Mouse (Mus musculus): ENCODE data around the gene Mospd3. TPM values are rescaled to one million over a fixed set of nuclear protein-coding genes. Genes with fewer than 3 reads are reported as not detected.

Gene Mospd3
- 10 to 100 TPM; 46.1 to 51.8 TPM for total RNA-seq (2021)
- long read RNA-seq, transcript Mospd3-202 (5 exons, 1,318 nt), result major isoform, 29 of 34 reads
- long read RNA-seq, partial matches to known transcripts, result 1 of 34 reads
- long read RNA-seq, other reads (novel, unspliced or antisense), result 1 of 34 reads

DNA sequence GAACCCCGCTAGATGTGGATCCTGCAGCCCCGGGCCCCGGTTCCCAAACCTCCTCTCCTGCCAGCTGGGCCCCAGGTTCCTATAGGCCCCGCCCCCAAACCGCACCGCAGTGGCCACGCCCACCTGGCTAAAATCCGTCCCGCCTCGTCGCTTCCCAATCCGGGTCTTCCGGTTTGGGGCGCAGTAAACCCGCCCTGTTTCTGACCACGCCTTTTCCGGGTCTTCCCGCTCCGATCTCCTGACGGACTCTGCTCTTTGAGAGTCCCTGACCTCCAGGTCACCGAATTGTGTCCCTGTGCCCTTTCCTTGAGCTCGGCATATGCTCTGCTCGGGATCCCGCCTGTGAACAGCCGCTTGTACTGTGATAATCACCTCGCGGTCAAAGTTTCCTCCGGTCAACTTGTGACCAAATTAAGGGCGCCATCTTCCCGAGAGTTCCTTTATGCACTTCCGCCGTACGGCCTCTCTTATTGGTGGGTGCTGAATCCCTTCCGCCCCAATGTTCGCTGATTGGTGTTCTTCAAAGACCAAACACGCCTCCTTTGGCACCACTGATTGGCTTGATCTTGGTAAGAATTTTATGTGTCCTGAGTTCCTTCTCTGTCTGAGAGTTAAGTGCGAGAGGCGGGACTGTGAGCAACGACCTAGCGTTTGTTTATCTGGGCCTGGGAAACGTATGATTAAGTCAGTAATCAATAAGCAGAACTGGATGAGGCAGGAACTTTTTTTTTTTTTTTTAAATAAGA is at the start of gene Mospd3:
TSS of gene Mospd3 (minus strand) at position 440 of the 746 bp plus-strand sequence.
- peak; percentile 95 to 96 for DNase-seq (ENCODE audit: low spot score in 2 of 2)

- DNase-seq (ENCODE audit: low spot score in 2 of 2), result no peak
These were observed 49.1 kb upstream of the Mospd3 start for GRCm38 (mm10) chr5:137649669-137650571.

DNA sequence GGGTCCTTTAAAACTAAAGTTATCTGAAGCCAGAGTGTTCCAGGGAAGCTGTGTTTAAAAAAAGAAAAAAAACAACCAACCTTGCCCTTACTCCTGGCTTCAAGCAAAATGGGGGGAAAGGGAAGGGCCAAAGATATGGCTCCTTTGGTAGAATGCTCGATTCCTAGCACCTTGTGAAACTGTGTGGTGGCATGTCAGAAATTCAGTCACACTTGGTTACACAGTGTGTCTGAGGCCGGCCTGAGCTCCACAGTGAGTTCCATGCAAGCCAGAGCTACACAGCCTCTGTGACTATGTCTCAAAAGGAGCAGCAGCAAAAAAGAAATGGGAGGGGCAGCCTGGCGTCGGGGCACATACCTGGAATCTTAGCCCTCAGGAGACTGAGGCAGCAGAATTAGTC is 48.4 kb upstream of the Mospd3 start:
- DNase-seq (ENCODE audit: low spot score in 2 of 2), result no peak

GRCm38 (mm10) chr5:137647827-137648601 is 47.2 kb upstream of the Mospd3 start:
- DNase-seq (ENCODE audit: low spot score in 2 of 2), result no peak

DNA sequence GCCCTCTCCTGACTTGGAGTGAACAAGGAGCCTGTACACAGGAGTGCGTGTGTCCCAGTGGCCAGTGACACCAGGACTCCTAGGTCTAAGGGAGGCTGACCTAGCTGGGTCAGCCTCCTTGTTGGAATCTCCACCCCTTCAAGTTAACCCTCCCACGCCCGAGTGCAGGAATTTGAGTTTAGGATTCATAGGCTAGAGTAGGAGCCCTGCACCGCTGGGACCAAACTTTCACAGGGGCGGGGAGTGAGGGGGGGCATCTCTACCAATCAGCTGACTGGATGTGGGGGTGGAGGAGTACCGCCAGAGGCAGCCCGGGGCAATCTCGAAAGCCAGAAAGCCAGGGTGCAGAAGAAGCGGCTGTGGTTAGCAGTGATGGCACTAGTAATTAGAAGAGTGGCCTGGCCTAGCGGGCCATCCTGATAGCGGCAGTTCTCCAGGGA is 44.8 kb upstream of the Mospd3 start, which contains the start of gene Irs3:
TSS of gene Irs3 (minus strand) at position 63 of the 440 bp plus-strand sequence.
- DNase-seq (ENCODE audit: low spot score in 2 of 2), result no peak

GRCm38 (mm10) chr5:137645091-137645651 is 44.3 kb upstream of the Mospd3 start:
- no peak for DNase-seq (ENCODE audit: low spot score in 2 of 2)

- DNase-seq (ENCODE audit: low spot score in 2 of 2), result no peak
These were observed 43.6 kb upstream of the Mospd3 start for GRCm38 (mm10) chr5:137644484-137644883.

DNA sequence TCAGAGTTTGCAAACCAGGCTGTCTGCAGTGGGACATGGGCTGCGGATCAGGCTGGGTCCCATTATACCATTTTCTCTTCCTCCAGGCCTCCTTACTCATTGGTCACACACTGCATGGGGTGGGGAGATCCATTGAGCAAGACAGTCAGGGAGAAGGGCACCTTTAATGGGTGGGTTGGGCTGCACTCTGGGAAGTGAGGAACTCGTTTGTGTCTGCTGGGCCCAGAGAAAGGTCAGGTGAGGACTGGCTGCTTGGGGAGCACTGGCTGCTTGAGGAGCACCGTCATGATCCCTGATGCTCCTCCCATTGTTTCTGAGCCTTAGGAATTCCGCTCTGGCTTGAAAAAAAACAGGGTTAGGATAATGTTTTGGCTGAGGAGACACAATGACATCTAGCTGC is 42.0 kb upstream of the Mospd3 start:
- no peak for DNase-seq (ENCODE audit: low spot score in 2 of 2)

DNA sequence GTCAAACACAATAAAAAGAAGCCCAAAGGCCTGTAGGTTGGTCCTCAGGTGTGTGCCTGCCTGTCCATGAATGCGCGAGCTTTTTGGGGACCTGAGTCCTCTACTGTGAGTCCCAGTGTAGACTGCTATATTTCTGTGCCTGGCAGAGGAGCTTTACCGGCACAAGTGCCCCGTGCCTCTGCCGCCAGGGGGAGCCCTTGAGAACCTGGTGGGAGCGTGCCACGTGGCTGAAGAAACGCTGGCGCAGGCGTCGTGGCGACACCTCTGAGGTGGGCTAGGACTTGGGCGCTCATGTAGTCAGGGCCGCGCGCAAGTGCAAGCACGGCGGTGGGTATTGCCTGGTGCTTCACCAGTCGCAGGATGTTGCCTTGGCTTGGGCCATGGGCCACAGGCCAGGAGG is 40.2 kb upstream of the Mospd3 start, which contains the start of gene Sap25:
TSS of gene Sap25 (plus strand) at position 281 of the 400 bp plus-strand sequence.
- DNase-seq (ENCODE audit: low spot score in 2 of 2), result no peak

DNA sequence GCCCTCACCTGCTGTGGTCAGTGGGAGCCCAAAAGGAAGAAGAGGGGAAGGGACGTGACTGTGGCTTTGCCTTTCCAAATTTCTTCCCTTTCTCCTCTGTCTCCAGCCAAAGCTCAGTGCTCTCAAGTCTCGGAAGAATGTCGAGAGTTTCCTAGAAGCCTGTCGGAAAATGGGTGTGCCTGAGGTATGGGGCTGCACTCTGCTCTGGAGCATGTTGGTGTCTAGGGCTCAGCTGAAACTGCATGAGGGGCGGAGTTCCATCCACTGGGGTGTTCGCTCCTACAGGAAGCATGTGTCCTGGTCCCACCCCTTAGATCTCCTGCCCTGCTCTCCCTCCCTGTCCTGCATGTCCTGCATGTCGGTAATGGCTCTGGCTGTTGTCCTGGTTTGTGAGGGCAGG is 38.6 kb upstream of the Mospd3 start:
- DNase-seq (ENCODE audit: low spot score in 2 of 2), result no peak

DNA sequence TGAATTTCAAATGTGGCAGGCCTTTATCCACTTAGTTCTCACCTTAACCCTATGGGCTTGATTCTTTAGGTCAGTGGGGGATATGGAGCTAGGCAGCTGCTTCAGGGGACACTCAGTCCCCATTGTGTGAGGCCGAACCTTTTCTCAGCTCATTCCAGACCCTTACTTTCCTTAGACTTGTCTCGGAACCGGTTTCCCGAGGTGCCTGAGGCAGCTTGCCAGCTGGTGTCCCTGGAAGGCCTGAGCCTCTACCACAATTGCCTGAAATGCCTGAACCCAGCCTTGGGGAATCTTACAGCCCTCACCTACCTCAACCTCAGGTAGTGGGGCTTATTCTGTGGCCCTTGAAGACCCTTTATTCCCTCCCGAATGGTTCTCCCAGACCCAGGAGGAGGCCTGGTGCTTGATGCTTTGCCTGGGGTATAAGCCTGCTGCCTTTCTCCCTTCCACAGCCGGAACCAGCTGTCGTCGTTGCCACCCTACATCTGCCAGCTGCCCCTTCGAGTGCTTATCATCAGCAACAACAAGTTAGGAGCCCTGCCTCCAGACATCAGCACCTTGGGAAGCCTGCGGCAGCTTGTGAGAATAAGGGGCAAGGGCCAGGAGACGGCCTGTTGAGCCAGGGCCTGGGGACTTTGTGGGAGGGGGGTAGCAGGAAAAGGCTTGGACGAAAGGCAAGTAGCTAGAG is 32.7 kb upstream of the Mospd3 start:
- no peak for DNase-seq (ENCODE audit: low spot score in 2 of 2)

DNA sequence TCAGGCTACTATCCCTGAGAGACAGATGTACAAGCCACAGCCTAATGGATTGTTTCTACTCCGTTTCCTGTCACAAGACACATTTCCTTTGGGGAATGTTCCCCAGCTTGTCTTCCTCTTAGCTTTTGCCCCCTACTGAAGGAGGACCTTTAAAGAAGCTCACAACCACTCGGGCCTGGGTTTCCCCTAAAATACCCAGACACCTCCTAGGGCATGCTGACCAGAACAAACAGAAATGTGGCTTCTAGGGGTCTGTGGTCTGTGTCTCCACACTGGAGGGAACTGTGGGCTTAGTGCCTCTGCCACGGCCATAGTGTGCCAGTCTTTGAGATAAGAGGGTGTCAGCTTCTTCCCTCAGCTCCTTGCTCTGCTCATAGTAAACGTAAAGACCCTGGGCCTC is 30.7 kb upstream of the Mospd3 start:
- DNase-seq (ENCODE audit: low spot score in 2 of 2), result no peak

- no peak for DNase-seq (ENCODE audit: low spot score in 2 of 2)
These were observed 30.3 kb upstream of the Mospd3 start for GRCm38 (mm10) chr5:137631171-137631570.

- no peak for DNase-seq (ENCODE audit: low spot score in 2 of 2)
These were observed 29.7 kb upstream of the Mospd3 start for GRCm38 (mm10) chr5:137630602-137631001.

GRCm38 (mm10) chr5:137629906-137630545 is 29.2 kb upstream of the Mospd3 start:
- DNase-seq (ENCODE audit: low spot score in 2 of 2), result no peak

GRCm38 (mm10) chr5:137629306-137629721 is 28.5 kb upstream of the Mospd3 start:
- no peak for DNase-seq (ENCODE audit: low spot score in 2 of 2)

GRCm38 (mm10) chr5:137628498-137629305 is 27.8 kb upstream of the Mospd3 start, which contains the start of the genes Fbxo24, Lrch4 and Gm20605:
Fbxo24 (minus strand) TSS chr5:137629002.
Lrch4 (plus strand) TSS chr5:137629121.
Gm20605 (plus strand) TSS chr5:137629175.
- peak; percentile 96 to 97 for DNase-seq (ENCODE audit: low spot score in 2 of 2)

GRCm38 (mm10) chr5:137627991-137628390 is 27.1 kb upstream of the Mospd3 start:
- no peak for DNase-seq (ENCODE audit: low spot score in 2 of 2)

Data from layer of hippocampus, postnatal 10 days (tissue).